Mouse (Mus musculus) adrenal gland (tissue): ENCODE measurements around the gene Mlxipl.

Experiments
- intact Hi-C: fragments of 180-260 bp; cut with DNase I; formaldehyde crosslinking; loops from one replicate; pipeline ENCODE4 v1.15.1; 2025

The Mlxipl gene

DNA sequence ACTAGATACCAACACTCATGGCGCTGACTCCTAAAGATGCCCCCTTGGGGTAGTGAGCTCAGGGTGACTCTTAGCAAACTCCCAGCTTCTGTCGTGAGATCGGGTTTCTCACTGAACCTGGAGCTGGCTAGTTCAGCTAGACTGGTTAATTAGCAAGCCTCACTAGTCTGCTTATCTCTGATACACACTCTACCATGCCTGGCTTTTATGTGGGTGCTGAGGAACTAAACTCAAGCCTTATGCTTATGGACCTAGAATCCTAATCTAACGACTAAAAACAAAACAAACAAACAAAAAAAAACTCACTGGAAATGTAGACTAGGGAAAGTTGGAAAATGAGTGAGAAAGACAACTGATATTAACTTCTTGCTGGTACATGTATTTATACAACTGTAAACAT is 54.8 kb downstream of the Mlxipl start:
- intact Hi-C loops: no loop called here

GRCm38 (mm10) chr5:135145532-135145931 is 55.8 kb downstream of the Mlxipl start:
- intact Hi-C loops: no loop called here

GRCm38 (mm10) chr5:135145955-135146354 is 56.3 kb downstream of the Mlxipl start:
- intact Hi-C loops: no loop called here

GRCm38 (mm10) chr5:135148715-135149052 is 59.0 kb downstream of the Mlxipl start:
- intact Hi-C loops: no loop called here

- intact Hi-C loops: no loop called here
Observed at GRCm38 (mm10) chr5:135149053-135149819, 59.5 kb downstream of the Mlxipl start, which contains the start of gene Tbl2. Gene Tbl2, plus strand, starts transcription at chr5:135149657.

DNA sequence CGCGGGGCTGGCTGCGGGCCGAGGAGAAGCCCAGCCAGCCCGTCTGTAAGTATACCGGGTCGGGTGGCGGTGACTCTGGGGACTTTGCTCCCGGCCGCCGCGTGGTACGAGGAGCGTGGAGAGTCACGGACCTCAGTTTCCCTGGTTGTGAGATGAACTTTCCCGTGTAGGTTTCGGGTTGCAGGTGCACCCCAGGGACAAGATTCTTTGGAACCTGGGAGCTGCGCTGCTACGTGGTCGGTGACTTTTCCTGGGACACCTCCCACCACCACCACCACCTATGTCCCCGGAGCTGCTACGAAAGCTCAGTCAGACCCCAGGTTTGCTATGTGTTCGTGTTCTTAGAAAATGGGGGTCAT is 60.1 kb downstream of the Mlxipl start:
- intact Hi-C loops: loop anchor here (5.0 kb wide), 1 partner anchor 43 kb away; no protein-coding TSS in a partner anchor

DNA sequence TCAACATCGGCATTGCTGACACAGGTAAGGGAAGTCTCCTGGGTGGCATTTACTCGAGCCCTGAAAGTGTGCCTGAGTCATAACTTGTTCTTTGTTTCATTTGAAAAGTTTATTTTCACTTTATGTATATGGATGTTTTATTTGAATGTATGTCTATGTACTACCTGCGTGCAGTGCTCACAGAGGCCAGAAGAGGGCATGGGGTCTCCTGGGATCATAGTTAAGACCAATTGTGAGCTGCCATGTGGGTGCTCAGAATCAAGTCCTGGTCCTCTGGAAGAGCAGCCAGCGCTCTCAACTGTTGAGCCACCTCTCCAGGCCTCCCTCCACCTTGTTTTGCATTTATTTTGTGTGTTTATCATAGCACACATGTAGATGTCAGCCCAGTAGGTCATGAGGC is 66.8 kb downstream of the Mlxipl start:
- intact Hi-C loops: no loop called here

- intact Hi-C loops: no loop called here
Observed at GRCm38 (mm10) chr5:135161221-135161620, 71.5 kb downstream of the Mlxipl start.

GRCm38 (mm10) chr5:135161650-135162049 is 72.0 kb downstream of the Mlxipl start:
- intact Hi-C loops: no loop called here

DNA sequence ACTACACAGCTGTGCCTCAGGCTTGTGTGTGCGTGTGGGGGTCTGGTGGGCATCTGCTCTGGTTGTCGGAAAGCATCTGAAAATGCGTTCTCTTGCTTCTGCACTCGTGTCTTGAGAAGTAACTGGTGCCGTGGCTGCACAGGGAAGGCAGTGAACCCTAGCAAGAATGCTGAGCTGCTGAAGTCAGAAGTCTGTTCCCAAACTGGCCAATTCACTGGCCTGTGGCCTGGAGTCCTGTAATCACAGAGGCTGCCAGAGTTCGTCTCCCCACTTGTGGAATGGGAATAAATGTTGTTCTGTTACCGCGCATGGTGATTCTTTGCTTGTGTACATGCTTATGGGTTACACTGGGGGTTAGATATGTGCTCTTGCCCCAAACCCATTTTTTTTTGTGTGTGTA is 72.7 kb downstream of the Mlxipl start:
- intact Hi-C loops: no loop called here

- intact Hi-C loops: no loop called here
Observed at GRCm38 (mm10) chr5:135162821-135163220, 73.1 kb downstream of the Mlxipl start.

DNA sequence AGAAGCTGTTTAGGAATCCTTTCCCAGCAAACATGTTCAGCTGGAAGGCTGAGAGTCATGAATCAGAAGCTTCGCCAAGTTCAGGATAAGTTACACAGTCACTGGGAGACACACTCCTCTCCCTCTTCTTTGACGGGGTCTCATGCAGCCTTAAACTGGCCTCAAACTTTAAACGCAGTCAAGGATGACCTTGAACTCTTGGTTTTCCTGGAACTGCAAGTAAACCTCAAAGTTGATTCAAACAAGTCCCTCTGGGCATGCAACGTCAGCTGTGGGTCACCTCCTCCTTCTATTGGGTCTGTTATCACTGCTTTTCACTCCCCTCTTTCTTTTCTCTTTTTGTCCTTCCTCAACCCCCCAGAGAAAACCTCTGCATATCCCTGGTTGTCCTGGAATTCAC is 77.2 kb downstream of the Mlxipl start:
- intact Hi-C loops: no loop called here

DNA sequence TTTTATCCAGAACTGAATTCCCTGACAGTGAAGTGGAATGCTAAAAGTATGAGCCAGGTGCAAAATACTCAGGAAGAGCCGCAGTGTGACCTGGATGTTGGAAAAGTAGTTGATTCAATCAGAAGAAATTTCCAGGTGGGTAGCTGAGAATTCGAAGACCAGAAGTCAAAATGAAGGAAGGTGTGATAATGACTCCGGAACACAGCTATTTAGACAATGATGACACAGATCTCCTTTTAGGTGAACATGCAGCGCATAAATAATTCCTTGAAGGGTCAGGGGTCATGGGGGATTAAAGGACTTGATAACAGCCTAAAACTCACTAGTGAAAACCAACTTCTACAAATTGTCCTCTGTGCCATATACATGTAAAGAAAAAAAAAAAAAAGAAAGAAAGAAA is 77.8 kb downstream of the Mlxipl start:
- intact Hi-C loops: no loop called here

DNA sequence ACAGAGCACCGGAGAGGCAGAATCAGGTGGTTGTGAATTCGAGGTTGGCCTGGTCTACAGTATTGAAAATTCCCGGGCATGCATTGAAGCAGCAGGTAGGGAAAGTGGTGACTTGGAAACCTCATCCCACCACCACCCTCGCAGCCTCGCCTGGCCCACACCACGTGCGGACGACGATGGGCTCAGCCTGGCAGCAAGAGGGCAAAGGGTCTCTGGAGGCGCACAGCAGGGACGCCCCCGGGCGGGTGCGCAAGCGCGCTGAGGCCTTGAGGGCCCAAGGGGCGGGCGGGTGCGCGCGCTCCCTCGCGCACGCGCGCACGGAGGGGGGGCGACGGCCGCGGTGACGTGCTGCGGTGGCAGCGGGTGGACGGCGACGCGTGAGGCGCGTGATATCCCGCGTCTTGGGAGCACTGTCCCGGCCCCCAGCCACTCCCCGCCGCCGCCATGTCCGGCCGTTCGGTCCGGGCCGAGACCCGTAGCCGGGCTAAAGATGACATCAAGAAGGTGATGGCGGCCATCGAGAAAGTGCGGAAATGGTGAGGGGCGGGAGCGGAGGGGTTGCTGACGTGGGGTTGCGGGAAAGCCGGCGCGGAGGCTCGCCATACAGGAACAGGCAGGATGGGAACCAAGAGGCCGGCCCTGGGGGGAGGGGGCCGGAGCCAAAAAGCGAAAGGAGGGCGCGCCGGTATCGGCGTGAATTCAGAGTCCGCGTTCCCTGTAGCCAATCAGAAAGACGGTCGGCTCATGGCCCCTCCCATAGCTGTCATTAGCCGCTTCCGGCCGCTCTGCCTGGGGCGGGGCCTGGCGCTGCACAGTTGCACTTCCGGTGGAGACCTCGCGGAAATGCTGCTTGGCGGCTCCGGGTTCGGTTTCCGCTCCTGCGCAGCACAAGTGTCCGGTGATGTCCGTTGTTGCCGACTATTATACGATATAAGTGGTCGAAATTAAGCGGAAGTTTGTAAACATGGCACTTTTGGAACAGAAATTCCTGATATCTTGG is 78.7 kb downstream of the Mlxipl start, which contains the start of gene Bcl7b:
Bcl7b (plus strand) TSS at position 221 of the 1,000 bp plus-strand sequence.
- intact Hi-C loops: no loop called here

DNA sequence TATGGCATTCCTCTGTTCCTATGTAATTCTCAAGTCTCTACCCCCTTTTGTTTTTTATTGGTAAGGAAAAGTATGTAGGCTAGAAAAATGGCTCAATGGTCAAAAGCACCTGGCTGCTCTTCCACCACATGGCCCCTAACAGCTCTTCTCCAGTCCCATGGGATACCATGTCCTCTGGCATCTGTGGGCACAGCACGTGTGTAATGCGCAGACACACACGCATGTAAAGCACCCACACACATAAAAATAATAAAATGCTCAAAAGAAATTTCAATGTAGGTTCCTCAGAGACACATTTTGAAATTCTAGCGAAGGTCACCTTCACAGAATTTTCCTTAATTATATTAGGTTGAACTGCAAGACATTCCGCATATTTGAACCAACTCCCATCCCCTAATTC is 79.8 kb downstream of the Mlxipl start:
- intact Hi-C loops: no loop called here

DNA sequence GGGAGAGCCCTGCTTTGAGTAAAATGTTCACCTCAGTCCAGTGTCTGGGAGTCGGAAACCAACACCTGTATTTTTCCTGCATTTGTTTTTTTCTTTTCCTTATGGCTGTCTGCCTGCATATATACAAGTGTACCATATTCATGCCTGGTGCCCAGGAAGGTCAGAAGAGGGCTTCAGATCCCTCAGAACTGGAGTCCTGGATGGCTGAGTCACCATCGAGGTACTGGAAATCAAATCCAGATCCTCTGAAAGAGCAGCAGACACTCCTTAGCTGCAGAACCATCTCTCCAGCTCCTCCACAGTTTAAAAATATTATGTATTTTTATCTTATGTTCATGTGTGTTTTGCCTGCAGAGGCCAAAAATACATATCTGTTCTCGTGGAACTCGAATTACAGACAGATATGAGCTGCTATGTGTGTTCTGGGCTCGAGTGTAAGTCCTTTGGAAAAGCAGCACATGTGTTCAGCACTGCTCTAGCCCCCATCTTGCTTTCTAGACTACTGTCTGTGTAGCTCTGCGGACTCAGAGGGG is 82.1 kb downstream of the Mlxipl start:
- intact Hi-C loops: no loop called here

DNA sequence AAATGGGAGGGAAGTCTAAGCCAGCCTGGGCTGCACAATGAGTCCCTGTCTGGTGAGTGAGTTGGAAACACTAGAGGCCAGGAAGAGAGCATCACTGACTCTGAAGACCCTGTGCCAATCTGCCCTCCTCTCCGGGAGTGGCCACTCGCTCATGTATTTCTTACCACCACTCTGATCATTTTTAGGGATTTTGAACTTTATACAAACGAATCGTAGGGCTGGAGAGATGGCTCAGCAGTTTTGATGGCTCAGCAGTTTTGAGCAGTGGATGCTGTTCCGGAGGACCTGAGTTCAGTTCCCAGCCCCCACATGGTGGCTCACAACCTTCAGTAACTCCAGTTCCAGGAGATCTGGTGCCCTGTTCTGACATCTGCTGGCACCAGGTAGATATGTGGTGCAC is 83.3 kb downstream of the Mlxipl start:
- intact Hi-C loops: no loop called here

DNA sequence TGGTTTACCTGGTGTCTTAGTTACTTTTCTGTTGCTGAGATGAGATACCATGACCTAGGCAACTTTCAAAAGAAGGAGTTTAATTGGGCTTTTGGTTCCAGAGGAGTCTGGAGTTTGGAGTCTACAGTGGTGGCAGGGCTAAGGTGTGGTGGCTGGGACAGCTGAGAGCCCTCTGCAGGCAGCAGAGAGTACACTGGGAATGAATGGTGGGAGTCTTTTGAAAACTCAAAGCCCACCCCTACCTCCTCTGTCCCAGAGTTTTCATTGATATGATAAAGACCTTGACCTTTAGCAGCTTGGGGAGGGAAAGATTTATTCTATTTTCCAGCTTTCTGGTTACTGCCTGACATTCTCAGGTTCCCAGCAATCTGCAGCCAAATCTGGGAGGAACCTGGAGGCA is 85.4 kb downstream of the Mlxipl start:
- intact Hi-C loops: no loop called here

- intact Hi-C loops: no loop called here
Observed at GRCm38 (mm10) chr5:135178523-135178922, 88.8 kb downstream of the Mlxipl start.

DNA sequence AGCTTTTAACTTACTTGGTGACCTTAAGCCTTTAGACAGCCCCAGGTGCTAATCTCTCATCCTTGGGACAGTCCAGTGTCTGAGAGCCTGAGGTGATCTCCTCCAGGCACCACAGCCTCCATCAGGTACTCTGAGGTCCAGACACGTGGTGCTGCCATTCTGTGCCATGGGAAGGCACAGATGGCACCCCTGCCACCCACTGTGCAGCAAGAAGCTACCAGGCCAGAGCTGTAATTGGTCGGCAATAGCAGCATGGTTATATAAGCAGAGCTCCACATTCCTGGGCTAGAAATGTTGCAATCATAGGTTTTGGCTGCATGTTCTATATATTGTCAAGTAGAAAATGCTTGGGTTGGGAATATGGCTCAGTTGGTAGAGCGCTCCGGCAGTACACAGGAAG is 89.3 kb downstream of the Mlxipl start:
- intact Hi-C loops: no loop called here

- intact Hi-C loops: loop anchor here (10.0 kb wide), 1 partner anchor 165 kb away; no protein-coding TSS in a partner anchor
Observed at GRCm38 (mm10) chr5:135179616-135180015, 89.9 kb downstream of the Mlxipl start.

GRCm38 (mm10) chr5:135180796-135181195 is 91.1 kb downstream of the Mlxipl start:
- intact Hi-C loops: loop anchor here (10.0 kb wide), 1 partner anchor 166 kb away; no protein-coding TSS in a partner anchor
